Mouse (Mus musculus): ENCODE results near the gene Lhx8. TPM values are rescaled to one million over a fixed set of nuclear protein-coding genes. Genes with fewer than 3 reads are reported as not detected.

The Lhx8 gene
- total and polyA plus RNA-seq, 3 experiments = 0.16 TPM; not detected in 2

GRCm38 (mm10) chr3:154292126-154292525 is 38.3 kb downstream of the Lhx8 start:
- ATAC-seq (ENCODE audit: extremely low read depth, insufficient number of reproducible peaks, low FRiP score, poor library complexity, severe bottlenecking) = no peak
- Histone ChIP-seq H3K36me3 (replicated peaks) (no peaks in the 10 kb centered on the region), H3K9me3 (replicated peaks) (peaks cover 65% of the 10 kb centered on the region), H3K4me3 (ENCODE audit: low read depth, low read length) (no peak overlapping the region), H3K27me3 (ENCODE audit: insufficient read depth, low read length) (no peaks in the 10 kb centered on the region), H3K4me1 (ENCODE audit: insufficient read depth, low read depth, low read length) (no peaks in the 10 kb centered on the region)
- TF ChIP-seq TAL1 (conservative IDR thresholded peaks at IDR 0.05; ENCODE audit: low read depth, low read length) (no peak), GATA1 (IDR thresholded peaks at IDR 0.05; ENCODE audit: borderline replicate concordance, low read length) (no peak), CTCF (IDR thresholded peaks at IDR 0.05; ENCODE audit: low read depth, low read length) (no peak), GATA2 (IDR thresholded peaks at IDR 0.05; ENCODE audit: borderline replicate concordance, low read depth, low read length) (no peak), POLR2AphosphoS5 (IDR thresholded peaks at IDR 0.05; ENCODE audit: insufficient replicate concordance, low read depth, low read length) (no peak)
- DNase-seq (ENCODE audit: low spot score) = no peak

- no peak for ATAC-seq (ENCODE audit: extremely low read depth, insufficient number of reproducible peaks, low FRiP score, poor library complexity, severe bottlenecking)
- DNase-seq (ENCODE audit: low spot score) = no peak
- TF ChIP-seq GATA1 (IDR thresholded peaks at IDR 0.05; ENCODE audit: borderline replicate concordance, low read length) = no peak
- no peak for TF ChIP-seq CTCF (IDR thresholded peaks at IDR 0.05; ENCODE audit: low read depth, low read length)
- TF ChIP-seq TAL1 (conservative IDR thresholded peaks at IDR 0.05; ENCODE audit: low read depth, low read length) = no peak
- no peak for TF ChIP-seq GATA2 (IDR thresholded peaks at IDR 0.05; ENCODE audit: borderline replicate concordance, low read depth, low read length)
- no peak for TF ChIP-seq POLR2AphosphoS5 (IDR thresholded peaks at IDR 0.05; ENCODE audit: insufficient replicate concordance, low read depth, low read length)
- no peaks in the 10 kb centered on the region for H3K36me3 ChIP-seq (replicated peaks)
- no peaks in the 10 kb centered on the region for H3K27me3 ChIP-seq (ENCODE audit: insufficient read depth, low read length)
- H3K9me3 ChIP-seq (replicated peaks) = peaks cover 61% of the 10 kb centered on the region
- no peaks in the 10 kb centered on the region for H3K4me1 ChIP-seq (ENCODE audit: insufficient read depth, low read depth, low read length)
- H3K4me3 ChIP-seq (ENCODE audit: low read depth, low read length) = no peak overlapping the region
Measured at GRCm38 (mm10) chr3:154290351-154290750, 40.1 kb downstream of the Lhx8 start.

GRCm38 (mm10) chr3:154288429-154289069 is 41.9 kb downstream of the Lhx8 start:
- peak overlapping the region; percentile 25; the same call in 1 of the 2 replicates for H3K4me3 ChIP-seq (ENCODE audit: low read depth, low read length)
- no peaks in the 10 kb centered on the region for H3K4me1 ChIP-seq (ENCODE audit: insufficient read depth, low read depth, low read length)
- H3K27me3 ChIP-seq (ENCODE audit: insufficient read depth, low read length) = no peaks in the 10 kb centered on the region
- no peak for TF ChIP-seq GATA1 (IDR thresholded peaks at IDR 0.05; ENCODE audit: borderline replicate concordance, low read length)
- TF ChIP-seq GATA2 (IDR thresholded peaks at IDR 0.05; ENCODE audit: borderline replicate concordance, low read depth, low read length) = no peak
- TF ChIP-seq CTCF (IDR thresholded peaks at IDR 0.05; ENCODE audit: low read depth, low read length) = no peak
- no peak for TF ChIP-seq TAL1 (conservative IDR thresholded peaks at IDR 0.05; ENCODE audit: low read depth, low read length)
- TF ChIP-seq POLR2AphosphoS5 (IDR thresholded peaks at IDR 0.05; ENCODE audit: insufficient replicate concordance, low read depth, low read length) = no peak
- no peaks in the 10 kb centered on the region for H3K36me3 ChIP-seq (replicated peaks)
- DNase-seq (ENCODE audit: low spot score) (no peak), ATAC-seq (ENCODE audit: extremely low read depth, insufficient number of reproducible peaks, low FRiP score, poor library complexity, severe bottlenecking) (no peak)
- peaks cover 57% of the 10 kb centered on the region for H3K9me3 ChIP-seq (replicated peaks)

- no peak for DNase-seq (ENCODE audit: low spot score)
- Histone ChIP-seq H3K4me3 (ENCODE audit: low read depth, low read length) (no peak overlapping the region), H3K36me3 (replicated peaks) (no peaks in the 10 kb centered on the region), H3K4me1 (ENCODE audit: insufficient read depth, low read depth, low read length) (no peaks in the 10 kb centered on the region), H3K27me3 (ENCODE audit: insufficient read depth, low read length) (no peaks in the 10 kb centered on the region), H3K9me3 (replicated peaks) (peaks cover 53% of the 10 kb centered on the region)
- no peak for TF ChIP-seq POLR2AphosphoS5 (IDR thresholded peaks at IDR 0.05; ENCODE audit: insufficient replicate concordance, low read depth, low read length)
- TF ChIP-seq GATA1 (IDR thresholded peaks at IDR 0.05; ENCODE audit: borderline replicate concordance, low read length) = no peak
- TF ChIP-seq CTCF (IDR thresholded peaks at IDR 0.05; ENCODE audit: low read depth, low read length) = no peak
- no peak for TF ChIP-seq GATA2 (IDR thresholded peaks at IDR 0.05; ENCODE audit: borderline replicate concordance, low read depth, low read length)
- no peak for TF ChIP-seq TAL1 (conservative IDR thresholded peaks at IDR 0.05; ENCODE audit: low read depth, low read length)
- ATAC-seq (ENCODE audit: extremely low read depth, insufficient number of reproducible peaks, low FRiP score, poor library complexity, severe bottlenecking) = no peak
Measured at GRCm38 (mm10) chr3:154287217-154287616, 43.2 kb downstream of the Lhx8 start.

GRCm38 (mm10) chr3:154285351-154285750 is 45.1 kb downstream of the Lhx8 start:
- Histone ChIP-seq H3K9me3 (replicated peaks) (peaks cover 50% of the 10 kb centered on the region), H3K4me3 (ENCODE audit: low read depth, low read length) (no peak overlapping the region), H3K36me3 (replicated peaks) (no peaks in the 10 kb centered on the region), H3K4me1 (ENCODE audit: insufficient read depth, low read depth, low read length) (no peaks in the 10 kb centered on the region), H3K27me3 (ENCODE audit: insufficient read depth, low read length) (no peaks in the 10 kb centered on the region)
- TF ChIP-seq POLR2AphosphoS5 (IDR thresholded peaks at IDR 0.05; ENCODE audit: insufficient replicate concordance, low read depth, low read length) (no peak), TAL1 (conservative IDR thresholded peaks at IDR 0.05; ENCODE audit: low read depth, low read length) (no peak), CTCF (IDR thresholded peaks at IDR 0.05; ENCODE audit: low read depth, low read length) (no peak), GATA2 (IDR thresholded peaks at IDR 0.05; ENCODE audit: borderline replicate concordance, low read depth, low read length) (no peak), GATA1 (IDR thresholded peaks at IDR 0.05; ENCODE audit: borderline replicate concordance, low read length) (no peak)
- ATAC-seq (ENCODE audit: extremely low read depth, insufficient number of reproducible peaks, low FRiP score, poor library complexity, severe bottlenecking) (no peak), DNase-seq (ENCODE audit: low spot score) (no peak)

- Histone ChIP-seq H3K27me3 (ENCODE audit: insufficient read depth, low read length) (no peaks in the 10 kb centered on the region), H3K4me3 (ENCODE audit: low read depth, low read length) (no peak overlapping the region), H3K4me1 (ENCODE audit: insufficient read depth, low read depth, low read length) (no peaks in the 10 kb centered on the region), H3K9me3 (replicated peaks) (peaks cover 51% of the 10 kb centered on the region), H3K36me3 (replicated peaks) (no peaks in the 10 kb centered on the region)
- DNase-seq (ENCODE audit: low spot score) (no peak), ATAC-seq (ENCODE audit: extremely low read depth, insufficient number of reproducible peaks, low FRiP score, poor library complexity, severe bottlenecking) (no peak)
- no peak for TF ChIP-seq TAL1 (conservative IDR thresholded peaks at IDR 0.05; ENCODE audit: low read depth, low read length)
- TF ChIP-seq GATA1 (IDR thresholded peaks at IDR 0.05; ENCODE audit: borderline replicate concordance, low read length) = no peak
- no peak for TF ChIP-seq CTCF (IDR thresholded peaks at IDR 0.05; ENCODE audit: low read depth, low read length)
- no peak for TF ChIP-seq GATA2 (IDR thresholded peaks at IDR 0.05; ENCODE audit: borderline replicate concordance, low read depth, low read length)
- no peak for TF ChIP-seq POLR2AphosphoS5 (IDR thresholded peaks at IDR 0.05; ENCODE audit: insufficient replicate concordance, low read depth, low read length)
Measured at GRCm38 (mm10) chr3:154284260-154284659, 46.2 kb downstream of the Lhx8 start.

All from G1E (cell line).